Mouse (Mus musculus) testis, adult 2 months (tissue): ENCODE results near the gene 4930523C07Rik. TPM values are rescaled to one million over a fixed set of nuclear protein-coding genes. Genes with fewer than 3 reads are reported as not detected.
A peak's percentile ranks its signal among the peaks of the same experiment; 100 is the strongest.

Source experiments
- H3K27ac ChIP-seq: fragments of 200-500 bp; 2 replicates; pipeline ENCODE4 v1.5.1; 2012; ENCODE audit warnings: low read depth, low read length; ENCODE audit not compliant: control insufficient read depth, insufficient read depth
- H3K27me3 ChIP-seq: fragments of 200-500 bp; 2 replicates; pipeline ENCODE4 v1.6.1; 2012; ENCODE audit warnings: mild to moderate bottlenecking, low read length, moderate library complexity; ENCODE audit not compliant: control insufficient read depth, insufficient read depth
- H3K36me3 ChIP-seq: fragments of 200-500 bp; 2 replicates; pipeline ENCODE4 v1.6.1; 2012; ENCODE audit warnings: mild to moderate bottlenecking, low read length; ENCODE audit not compliant: control insufficient read depth, insufficient read depth
- H3K4me1 ChIP-seq: fragments of 200-500 bp; 2 replicates; pipeline ENCODE4 v1.6.1; 2012; ENCODE audit warnings: low read length; ENCODE audit not compliant: control insufficient read depth, insufficient read depth
- H3K4me3 ChIP-seq: fragments of 200-500 bp; 2 replicates; pipeline ENCODE4 v1.5.1; 2012; ENCODE audit warnings: low read depth, mild to moderate bottlenecking, low read length, moderate library complexity, mixed read lengths; ENCODE audit not compliant: control insufficient read depth
- CTCF ChIP-seq: fragments of 200-500 bp; IDR thresholded peaks from 2 replicates; pipeline ENCODE4 v1.5.1; 2012; ENCODE audit warnings: low read depth, mild to moderate bottlenecking, inconsistent platforms, low read length, moderate library complexity; ENCODE audit not compliant: control insufficient read depth, insufficient read depth, insufficient replicate concordance
- POLR2A ChIP-seq: fragments of 200-500 bp; IDR thresholded peaks from 2 replicates; pipeline ENCODE4 v1.6.1; 2012; ENCODE audit warnings: low read depth, mild to moderate bottlenecking, inconsistent platforms, low read length, moderate library complexity; ENCODE audit not compliant: control insufficient read depth
- polyA plus RNA-seq: library from polyadenylated mRNA; depleted of rRNA; stranded (reverse); fragments of >200 nt; gene quantifications from 2 replicates; pipeline ENCODE4 v1.2.3, GENCODE M21; 2012; rRNA removed

4930523C07Rik gene
- 27.8 and 36.2 TPM in 2 replicates for polyA plus RNA-seq

GRCm38 (mm10) chr1:160044237-160045021 lies at the start of gene 4930523C07Rik:
Gene 4930523C07Rik, plus strand, starts transcription at chr1:160044382.
- peak within 1 kb of the TSS; percentile 67 for H3K27ac ChIP-seq
- H3K4me1 ChIP-seq: no peaks in the 10 kb centered on the region
- H3K27me3 ChIP-seq: no peaks in the 10 kb centered on the region
- TF ChIP-seq CTCF (no peak), POLR2A (peak; percentile 87)
- peak within 1 kb of the TSS; percentile 88 for H3K4me3 ChIP-seq
- H3K36me3 ChIP-seq: no peaks in the 10 kb centered on the region

GRCm38 (mm10) chr1:159997329-159997728 lies 46.9 kb upstream of the 4930523C07Rik start:
- no peak for TF ChIP-seq CTCF
- TF ChIP-seq POLR2A: no peak
- Histone ChIP-seq H3K36me3 (no peaks in the 10 kb centered on the region), H3K27ac (no peak overlapping the region), H3K4me1 (no peaks in the 10 kb centered on the region), H3K4me3 (no peak overlapping the region), H3K27me3 (no peaks in the 10 kb centered on the region)

- no peak overlapping the region for H3K27ac ChIP-seq
- no peaks in the 10 kb centered on the region for H3K27me3 ChIP-seq
- H3K4me1 ChIP-seq: no peaks in the 10 kb centered on the region
- no peak overlapping the region for H3K4me3 ChIP-seq
- no peaks in the 10 kb centered on the region for H3K36me3 ChIP-seq
- TF ChIP-seq CTCF (no peak), POLR2A (no peak)
These were observed 45.8 kb upstream of the 4930523C07Rik start for GRCm38 (mm10) chr1:159998349-159998748.

- Histone ChIP-seq H3K4me1 (no peaks in the 10 kb centered on the region), H3K27me3 (no peaks in the 10 kb centered on the region), H3K36me3 (no peaks in the 10 kb centered on the region), H3K27ac (no peak overlapping the region), H3K4me3 (no peak overlapping the region)
- TF ChIP-seq POLR2A (no peak), CTCF (no peak)
These were observed 45.0 kb upstream of the 4930523C07Rik start for GRCm38 (mm10) chr1:159999232-159999631.

- no peaks in the 10 kb centered on the region for H3K27me3 ChIP-seq
- H3K36me3 ChIP-seq: no peaks in the 10 kb centered on the region
- no peak for TF ChIP-seq CTCF
- TF ChIP-seq POLR2A: no peak
- no peak overlapping the region for H3K4me3 ChIP-seq
- H3K4me1 ChIP-seq: no peaks in the 10 kb centered on the region
- no peak overlapping the region for H3K27ac ChIP-seq
These were observed 38.9 kb upstream of the 4930523C07Rik start for GRCm38 (mm10) chr1:160005319-160005718.

- TF ChIP-seq CTCF (no peak), POLR2A (no peak)
- no peaks in the 10 kb centered on the region for H3K36me3 ChIP-seq
- no peak overlapping the region for H3K4me3 ChIP-seq
- H3K4me1 ChIP-seq: no peaks in the 10 kb centered on the region
- H3K27me3 ChIP-seq: no peaks in the 10 kb centered on the region
- no peak overlapping the region for H3K27ac ChIP-seq
These were observed 37.1 kb upstream of the 4930523C07Rik start for GRCm38 (mm10) chr1:160006919-160007588.

GRCm38 (mm10) chr1:160013042-160013441 lies 31.1 kb upstream of the 4930523C07Rik start:
- H3K36me3 ChIP-seq: no peaks in the 10 kb centered on the region
- H3K27me3 ChIP-seq: no peaks in the 10 kb centered on the region
- no peak overlapping the region for H3K27ac ChIP-seq
- no peak for TF ChIP-seq POLR2A
- no peak for TF ChIP-seq CTCF
- H3K4me3 ChIP-seq: no peak overlapping the region
- no peaks in the 10 kb centered on the region for H3K4me1 ChIP-seq
